In the genomic region with DNA sequence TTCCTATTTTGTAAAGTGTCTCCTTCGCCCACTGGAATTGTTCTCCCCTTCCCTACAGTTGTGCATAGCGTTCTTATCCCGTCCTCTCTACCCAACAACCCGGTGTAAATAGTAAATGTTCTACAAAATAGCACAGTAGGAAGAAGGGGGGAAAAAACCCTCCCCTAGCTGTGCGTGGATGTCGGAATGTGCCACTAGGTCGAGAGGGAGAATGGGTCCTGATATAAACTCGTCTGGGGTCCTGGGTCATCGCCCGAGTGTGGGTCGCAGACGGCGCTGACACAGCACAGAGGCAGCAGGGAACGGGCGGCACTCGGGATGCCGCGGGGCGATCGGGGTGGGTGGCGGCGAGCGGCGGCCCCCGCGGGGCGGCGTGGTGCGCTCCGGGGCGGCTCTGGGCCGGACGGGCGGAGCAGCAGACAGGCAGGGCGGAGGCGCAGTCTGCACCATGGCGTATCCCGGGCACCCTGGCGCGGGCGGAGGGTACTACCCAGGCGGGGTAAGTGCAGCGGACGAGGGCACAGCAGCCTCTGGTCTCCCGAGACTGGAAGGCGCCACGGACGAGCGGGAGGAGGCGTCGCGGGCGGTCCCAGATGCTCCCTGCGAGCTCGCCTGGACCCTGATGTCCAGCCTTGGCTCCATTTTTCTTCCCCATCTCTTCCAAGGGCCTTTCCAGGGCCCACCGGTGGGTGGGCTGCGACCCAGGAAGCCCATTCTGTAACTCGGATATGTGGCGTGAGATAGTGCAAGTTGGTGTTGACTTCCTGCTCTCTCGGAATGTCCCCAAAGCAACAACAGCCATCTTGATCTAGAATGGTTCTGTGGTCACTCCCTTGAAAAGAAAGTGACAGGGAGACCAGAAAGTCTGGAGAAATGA, we compare ENCODE assay signal across 8 mouse cellular contexts. TPM values are rescaled to one million over a fixed set of nuclear protein-coding genes. Genes with fewer than 3 reads are reported as not detected.
DNase-seq lines count a peak whose midpoint lies in the region; ATAC-seq and TF ChIP-seq lines count a peak whose summit lies in the region.

No protein-coding gene starts in this region.

- H3K27ac ChIP-seq in bone marrow, adult 2 months (ENCODE audit: control insufficient read depth, insufficient read depth, low read depth, low read length, poor library complexity): peak overlapping the region; percentile 99
- peak overlapping the region; percentile 86 for H3K27ac ChIP-seq in embryonic facial prominence, embryonic 14.5 days (replicated peaks; ENCODE audit: low read depth, low read length)
- H3K27ac ChIP-seq in liver, adult 2 months (replicated peaks; ENCODE audit: insufficient read depth, low read depth, low read length): peak overlapping the region; percentile 82

- no peaks in the 10 kb centered on the region for H3K9me3 ChIP-seq in embryonic facial prominence, embryonic 14.5 days (ENCODE audit: control insufficient read depth, low read length)

- H3K36me3 ChIP-seq in embryonic facial prominence, embryonic 14.5 days (ENCODE audit: control insufficient read depth, insufficient read depth, low read length): peaks cover 28% of the 10 kb centered on the region
- peaks cover 19% of the 10 kb centered on the region for H3K36me3 ChIP-seq in liver, adult 2 months (ENCODE audit: control insufficient read depth, insufficient read depth, low read length)

- no peaks in the 10 kb centered on the region; the same call in none of the 2 replicates for H3K4me1 ChIP-seq in bone marrow, adult 2 months (ENCODE audit: control insufficient read depth, insufficient read depth, low read length)
- peaks cover 9% of the 10 kb centered on the region for H3K4me1 ChIP-seq in embryonic facial prominence, embryonic 14.5 days (ENCODE audit: control insufficient read depth, insufficient read depth, low read length)
- peaks cover 7% of the 10 kb centered on the region for H3K4me1 ChIP-seq in liver, adult 2 months (ENCODE audit: control insufficient read depth, insufficient read depth, low read length)

- TF ChIP-seq POLR2A in bone marrow, adult 2 months (IDR thresholded peaks at IDR 0.05; ENCODE audit: borderline replicate concordance, control insufficient read depth, low read depth, low read length): peak; percentile 97
- peak; percentile 87 for TF ChIP-seq POLR2A in liver, adult 2 months (IDR thresholded peaks at IDR 0.05; ENCODE audit: extremely low read depth, insufficient read depth, low read length)

- no peaks in the 10 kb centered on the region; the same call in 1 of the 2 replicates for H3K79me2 ChIP-seq in liver, adult 2 months (ENCODE audit: control insufficient read depth, insufficient read depth, low read length)

- H3K4me2 ChIP-seq in embryonic facial prominence, embryonic 14.5 days (ENCODE audit: low read depth, low read length): peak overlapping the region; percentile 71

- H3K9ac ChIP-seq in embryonic facial prominence, embryonic 14.5 days (ENCODE audit: low read depth, low read length): peak overlapping the region; percentile 91
- peak overlapping the region; percentile 94 for H3K9ac ChIP-seq in liver, adult 2 months (ENCODE audit: low read depth, low read length)

- H3K4me3 ChIP-seq in bone marrow, adult 2 months (replicated peaks; ENCODE audit: control insufficient read depth, low read depth, low read length): peak overlapping the region; percentile 93
- peak overlapping the region; percentile 78 for H3K4me3 ChIP-seq in embryonic facial prominence, embryonic 14.5 days (ENCODE audit: low read depth, low read length)
- peak overlapping the region; percentile 84 for H3K4me3 ChIP-seq in liver, adult 2 months (ENCODE audit: insufficient read depth, low read depth, low read length)

- WGBS in bone marrow, adult 2 months: under 1% methylated on average over 60 of the region's 60 CpGs
- WGBS in embryonic facial prominence, embryonic 14.5 days: under 1% methylated on average over 37 of the region's 60 CpGs
- WGBS in liver, adult 2 months: under 1% methylated on average over 60 of the region's 60 CpGs

- ATAC-seq in embryonic facial prominence, embryonic 14.5 days (ENCODE audit: low read depth): peak; percentile 99
- peak; percentile 86 for ATAC-seq in monocyte, adult 5-6 weeks (replicated peaks; ENCODE audit: insufficient number of reproducible peaks, low FRiP score, low TSS enrichment, poor library complexity, severe bottlenecking)

- DNase-seq in A20 (ENCODE audit: low read depth, low spot score): peak; percentile 87
- peak; percentile 85 for DNase-seq in embryonic facial prominence, embryonic 14.5 days (ENCODE audit: low spot score)
- peak; percentile 83 for DNase-seq in heart, adult 9 months (ENCODE audit: low spot score in 2 of 2)
- DNase-seq in kidney, adult 9 months: peak; percentile 90
- DNase-seq in liver, adult 2 months (ENCODE audit: extremely low read depth, low read depth, low spot score): peak; percentile 77
- DNase-seq in spleen, postnatal 4 days (ENCODE audit: low spot score in 2 of 2): peak; percentile 88 to 95

- TF ChIP-seq CTCF in bone marrow, adult 2 months (IDR thresholded peaks at IDR 0.05; ENCODE audit: control insufficient read depth, insufficient read depth, low read length): no peak
- TF ChIP-seq CTCF in liver, adult 2 months (IDR thresholded peaks at IDR 0.05; ENCODE audit: low read depth, low read length): peak; percentile 48

- no peaks in the 10 kb centered on the region for H3K27me3 ChIP-seq in embryonic facial prominence, embryonic 14.5 days (replicated peaks; ENCODE audit: control insufficient read depth, insufficient read depth, low read length)
- H3K27me3 ChIP-seq in liver, adult 2 months (ENCODE audit: control insufficient read depth, insufficient read depth, low read length): no peaks in the 10 kb centered on the region

RNA-seq across cellular contexts. Expression of gene Sri, which starts 10.5 kb away (rescaled TPM):
- polyA plus RNA-seq in bone marrow, adult 2 months (2011; ENCODE audit: insufficient read depth, insufficient read length, low replicate concordance, missing spikeins): 114 and 151 TPM in 2 replicates
- 241 and 254 TPM in 2 replicates for polyA plus RNA-seq in embryonic facial prominence, embryonic 14.5 days (2014; fragmentation: Nextera tagmentation; extraction: Ambion mirVana)
- 57.6 and 60.3 TPM in 2 replicates for total RNA-seq in liver, adult 2 months (2014; rRNA removed)
- 52.6 and 58.8 TPM in 2 replicates for polyA plus RNA-seq in liver, adult 2 months (2012; rRNA removed)
- 164 to 200 TPM (median 187 TPM) in 3 replicates for total RNA-seq in monocyte, adult 5-6 weeks (2017)

Comparison
In these comparisons a context has a peak if more than half of its experiments do, and no peak if none do; other contexts are left out.
1. Peak in every context shown above with its lines: DNase-seq, ATAC-seq, H3K4me3 ChIP-seq and H3K27ac ChIP-seq.